Mouse (Mus musculus) lung, adult 2 months (tissue): ENCODE data around the gene Hist1h4i.

ENCODE experiments used
- CTCF ChIP-seq: fragments of 200-500 bp; IDR thresholded peaks from 2 replicates; pipeline ENCODE4 v1.5.1; 2011; ENCODE audit warnings: mild to moderate bottlenecking, low read length, control low read depth; ENCODE audit not compliant: insufficient read depth
- POLR2A ChIP-seq: fragments of 200-500 bp; IDR thresholded peaks from 2 replicates; pipeline ENCODE4 v1.6.1; 2011; ENCODE audit warnings: low read depth, mild to moderate bottlenecking, control low read depth, low read length, borderline replicate concordance; ENCODE audit errors: extremely low read depth

DNA sequence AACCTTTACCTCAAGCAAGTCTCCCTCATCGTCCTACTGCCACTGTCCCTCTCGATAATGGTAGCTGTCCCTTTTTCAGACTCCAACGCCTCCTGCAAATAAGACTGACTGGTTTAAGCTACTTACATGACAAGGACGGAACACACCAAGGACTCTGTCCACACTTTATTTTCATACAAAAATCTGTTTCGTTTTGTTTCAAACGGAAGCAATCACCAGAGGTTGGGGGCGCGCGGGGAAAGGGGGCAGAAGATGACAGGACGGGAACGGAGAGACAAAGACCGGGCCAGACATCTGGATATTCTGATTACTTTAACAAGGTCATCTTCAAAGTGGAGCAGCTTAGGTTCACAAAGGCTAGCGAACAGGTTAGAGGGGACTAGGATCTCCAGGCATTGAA lies 27.4 kb downstream of the Hist1h4i start:
- TF ChIP-seq CTCF (no peak), POLR2A (no peak)
